Mouse (Mus musculus): ENCODE measurements around the gene Ppm1l. TPM values are rescaled to one million over a fixed set of nuclear protein-coding genes. Genes with fewer than 3 reads are reported as not detected.

The Ppm1l gene
- polyA plus RNA-seq, 1 experiment from 2014 or later = 8.3 TPM

DNA sequence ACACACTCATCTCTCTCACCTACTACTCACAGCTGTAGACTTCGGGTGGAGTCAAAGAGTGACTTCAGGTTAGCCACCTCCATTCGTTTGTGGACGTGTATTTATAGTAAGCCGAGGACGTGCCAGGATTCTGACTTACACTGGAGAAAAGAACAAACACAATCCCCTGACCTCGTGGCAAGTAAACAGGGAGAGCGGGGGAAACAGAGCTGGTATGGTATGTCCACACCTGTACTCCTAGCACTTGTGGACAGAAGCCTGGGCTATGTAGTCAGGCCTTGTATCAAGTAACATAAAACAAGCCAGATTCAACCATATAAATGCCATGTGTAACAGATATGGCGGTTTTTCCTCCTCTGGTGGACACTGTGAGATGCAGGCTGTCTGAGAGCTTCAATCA is 20.4 kb upstream of the Ppm1l start:
- Histone ChIP-seq H3K4me3 (no peak overlapping the region), H3K4me2 (no peak overlapping the region), H3K27me3 (no peaks in the 10 kb centered on the region), H3K9me3 (no peaks in the 10 kb centered on the region), H3K27ac (no peak overlapping the region), H3K4me1 (no peaks in the 10 kb centered on the region), H3K9ac (no peak overlapping the region), H3K36me3 (no peaks in the 10 kb centered on the region)
- ATAC-seq (ENCODE audit: insufficient number of reproducible peaks, insufficient read depth, low FRiP score, low TSS enrichment, low read depth) = no peak
- WGBS = 83% methylated on average over 8 of the region's 8 CpGs

DNA sequence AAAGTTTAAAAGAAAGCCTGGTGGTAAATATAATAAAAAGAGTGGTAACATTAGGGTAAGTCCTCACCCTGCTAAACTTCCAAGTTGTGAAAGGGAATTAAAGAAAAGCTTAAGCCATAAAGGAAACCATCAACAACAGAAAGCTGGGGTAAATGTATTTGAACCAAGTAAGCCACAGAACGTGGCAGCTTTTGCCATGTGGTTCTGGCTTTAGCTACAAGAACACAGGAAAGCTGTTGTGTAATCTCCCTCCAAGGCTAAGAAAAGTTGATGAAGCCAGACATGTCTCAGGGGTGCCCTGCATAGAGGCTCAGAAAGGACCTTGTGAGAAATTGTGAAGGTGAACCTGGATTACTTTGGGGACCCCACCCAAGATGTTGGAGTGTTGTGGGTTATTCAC is 16.5 kb upstream of the Ppm1l start:
- Histone ChIP-seq H3K4me1 (no peaks in the 10 kb centered on the region), H3K27me3 (no peaks in the 10 kb centered on the region), H3K9ac (no peak overlapping the region), H3K4me3 (no peak overlapping the region), H3K36me3 (no peaks in the 10 kb centered on the region), H3K4me2 (no peak overlapping the region), H3K27ac (no peak overlapping the region), H3K9me3 (no peaks in the 10 kb centered on the region)
- 81% methylated on average over 1 of the region's 1 CpGs for WGBS
- ATAC-seq (ENCODE audit: insufficient number of reproducible peaks, insufficient read depth, low FRiP score, low TSS enrichment, low read depth) = no peak

DNA sequence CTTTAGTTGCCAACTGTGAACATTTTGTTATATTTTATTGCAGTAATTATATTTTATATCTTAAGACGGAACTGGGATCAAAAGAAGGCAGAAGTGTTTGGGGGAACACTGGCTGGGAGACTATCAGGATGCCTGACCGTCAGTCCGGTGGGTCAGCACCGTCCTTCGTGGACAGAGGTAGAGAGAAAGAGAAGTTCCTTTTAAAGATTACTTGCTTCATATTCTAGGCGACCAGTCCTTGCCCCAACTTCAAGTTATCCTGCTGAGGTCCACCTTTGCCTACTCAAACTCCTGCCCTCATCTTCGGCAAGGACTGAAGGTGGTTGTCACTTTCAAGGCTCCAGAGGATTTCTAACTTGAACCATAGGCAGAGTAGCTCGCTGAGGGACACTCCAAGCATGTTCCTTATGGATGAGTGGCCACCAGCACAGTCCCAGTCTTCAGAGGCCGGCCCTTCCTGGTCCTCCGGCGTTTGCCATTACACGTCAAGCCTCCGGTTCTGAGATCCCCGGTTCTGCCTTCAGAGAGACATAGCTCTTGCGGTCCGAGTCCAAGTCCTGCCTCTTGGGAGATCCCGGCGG is 761 bp upstream of the Ppm1l start:
- Histone ChIP-seq H3K4me2 (peak overlapping the region; percentile 85), H3K4me3 (peak overlapping the region; percentile 76), H3K9ac (peak overlapping the region; percentile 81), H3K36me3 (no peaks in the 10 kb centered on the region), H3K9me3 (no peaks in the 10 kb centered on the region), H3K27ac (peak overlapping the region; percentile 81), H3K4me1 (peaks cover 22% of the 10 kb centered on the region), H3K27me3 (peaks cover 6% of the 10 kb centered on the region; the same call in 1 of the 2 replicates)
- WGBS = 2% methylated on average over 18 of the region's 18 CpGs
- ATAC-seq (ENCODE audit: insufficient number of reproducible peaks, insufficient read depth, low FRiP score, low TSS enrichment, low read depth) = peak; percentile 22; the same call in 1 of the 2 replicates

DNA sequence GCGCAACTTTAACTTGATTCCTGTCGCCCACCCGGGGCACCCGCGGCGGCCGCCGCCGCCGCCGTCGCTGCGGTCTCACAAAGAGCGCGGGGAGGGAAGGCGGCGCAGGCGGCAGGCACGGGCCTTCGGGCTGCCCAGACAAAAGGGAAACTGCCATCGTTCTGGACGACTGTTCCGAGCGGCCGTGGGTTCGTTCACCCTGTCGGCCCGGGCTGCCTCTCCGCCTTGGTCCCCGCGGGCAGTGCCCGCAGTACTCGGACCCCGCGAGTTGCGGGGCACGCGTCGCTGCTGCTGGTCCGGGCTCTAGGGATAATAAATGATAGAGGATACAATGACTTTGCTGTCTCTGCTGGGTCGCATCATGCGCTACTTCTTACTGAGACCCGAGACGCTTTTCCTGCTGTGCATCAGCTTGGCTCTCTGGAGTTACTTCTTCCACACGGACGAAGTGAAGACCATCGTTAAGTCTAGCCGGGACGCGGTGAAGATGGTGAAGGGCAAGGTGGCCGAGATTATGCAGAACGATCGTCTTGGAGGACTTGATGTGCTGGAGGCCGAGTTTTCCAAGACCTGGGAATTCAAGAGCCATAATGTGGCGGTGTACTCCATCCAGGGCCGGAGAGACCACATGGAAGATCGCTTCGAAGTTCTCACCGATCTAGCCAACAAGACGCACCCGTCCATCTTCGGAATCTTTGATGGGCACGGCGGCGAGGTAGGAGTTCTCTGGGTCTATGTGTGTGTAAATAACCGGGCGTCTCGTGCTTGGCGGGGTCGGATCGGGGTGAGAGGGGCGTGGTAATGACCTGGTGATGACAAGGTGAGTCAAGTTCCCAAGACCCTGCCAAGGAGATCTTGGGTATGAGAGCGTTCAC is 827 bp downstream of the Ppm1l start:
- Histone ChIP-seq H3K27me3 (peaks cover 6% of the 10 kb centered on the region; the same call in 1 of the 2 replicates), H3K4me2 (peak overlapping the region; percentile 85), H3K4me1 (peaks cover 22% of the 10 kb centered on the region), H3K9me3 (no peaks in the 10 kb centered on the region), H3K9ac (peak overlapping the region; percentile 84), H3K4me3 (peak overlapping the region; percentile 76), H3K36me3 (no peaks in the 10 kb centered on the region), H3K27ac (peak overlapping the region; percentile 81; the same call in 1 of the 2 replicates)
- under 1% methylated on average over 71 of the region's 73 CpGs for WGBS
- peak; percentile 39 for ATAC-seq (ENCODE audit: insufficient number of reproducible peaks, insufficient read depth, low FRiP score, low TSS enrichment, low read depth)

DNA sequence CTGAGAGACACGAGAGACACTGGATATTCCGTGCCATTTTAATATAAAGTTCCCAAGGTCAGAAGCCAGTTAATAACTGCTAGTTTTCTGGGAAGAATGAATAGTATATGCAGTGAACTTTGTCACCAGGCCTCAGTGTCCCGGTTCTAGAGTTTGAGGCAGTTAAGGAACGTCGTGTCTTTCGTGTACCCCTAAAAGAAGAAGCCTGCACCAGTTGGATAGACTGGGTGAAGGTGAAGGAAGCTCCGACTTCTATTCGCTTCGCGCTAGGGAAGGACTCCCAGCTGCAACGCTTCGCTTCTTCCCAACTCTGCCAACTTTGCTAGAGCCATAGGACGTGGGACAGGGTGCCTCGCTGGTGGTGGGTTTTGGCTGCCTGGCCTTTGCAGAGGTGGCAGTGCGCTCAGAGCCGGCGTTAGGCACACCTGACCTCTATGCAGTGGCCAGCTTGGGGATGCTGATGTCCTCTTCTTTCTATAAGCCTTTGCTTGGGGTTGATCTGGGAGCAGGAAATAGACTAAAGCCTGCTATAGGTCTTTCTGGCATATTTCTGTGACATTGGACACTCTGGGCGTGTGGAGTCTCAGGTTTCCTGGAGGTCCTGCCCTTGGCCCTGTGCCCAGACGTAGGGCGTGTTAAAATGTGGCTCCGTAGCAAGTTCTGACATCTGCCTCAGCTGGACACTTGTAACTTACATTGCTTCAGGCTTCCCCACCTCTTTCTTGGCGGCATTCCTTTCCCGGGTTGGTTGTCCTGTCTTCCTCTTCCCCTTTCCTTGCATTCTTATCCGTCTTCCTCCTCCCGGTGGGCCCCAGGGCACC is 1.7 kb downstream of the Ppm1l start:
- H3K36me3 ChIP-seq = no peaks in the 10 kb centered on the region
- 5% methylated on average over 25 of the region's 25 CpGs for WGBS
- peaks cover 6% of the 10 kb centered on the region; the same call in 1 of the 2 replicates for H3K27me3 ChIP-seq
- peak overlapping the region; percentile 84 for H3K9ac ChIP-seq
- peaks cover 22% of the 10 kb centered on the region for H3K4me1 ChIP-seq
- H3K4me3 ChIP-seq = peak overlapping the region; percentile 76
- no peaks in the 10 kb centered on the region for H3K9me3 ChIP-seq
- peak overlapping the region; percentile 85 for H3K4me2 ChIP-seq
- no peak overlapping the region for H3K27ac ChIP-seq
- no peak for ATAC-seq (ENCODE audit: insufficient number of reproducible peaks, insufficient read depth, low FRiP score, low TSS enrichment, low read depth)

DNA sequence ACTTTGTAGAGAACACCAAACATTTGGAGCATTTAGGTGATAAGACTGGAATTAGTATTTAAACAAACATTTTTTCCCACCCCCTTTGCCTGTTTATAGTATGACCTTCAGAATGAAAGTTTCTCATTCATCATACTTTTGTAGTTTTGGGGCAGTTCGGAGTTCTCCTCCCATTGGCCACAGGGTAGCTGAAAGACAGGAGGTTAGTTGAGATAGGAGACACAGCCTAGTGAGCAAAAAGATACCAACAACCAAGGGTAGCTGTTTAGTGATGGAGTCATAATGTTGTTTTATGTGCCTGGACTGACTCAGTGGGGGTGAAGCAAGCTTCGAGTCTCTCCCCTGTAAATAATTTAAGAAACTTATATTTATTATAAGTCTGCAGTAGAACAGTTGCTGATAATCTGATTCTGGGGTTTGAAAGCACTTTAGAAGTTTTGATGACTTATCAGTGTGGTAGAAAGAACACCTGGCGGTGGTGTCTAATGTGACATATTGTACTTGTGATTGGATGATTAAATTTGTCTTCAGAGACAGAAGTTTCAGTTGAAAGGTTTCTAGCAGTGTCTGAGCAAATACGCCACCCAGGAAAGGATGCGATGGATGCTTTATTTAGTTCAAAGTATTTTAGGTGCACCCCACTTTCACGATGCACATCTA is 2.5 kb downstream of the Ppm1l start:
- H3K27me3 ChIP-seq = peaks cover 6% of the 10 kb centered on the region; the same call in 1 of the 2 replicates
- no peak for ATAC-seq (ENCODE audit: insufficient number of reproducible peaks, insufficient read depth, low FRiP score, low TSS enrichment, low read depth)
- H3K4me3 ChIP-seq = peak overlapping the region; percentile 76
- H3K9ac ChIP-seq = peak overlapping the region; percentile 84; the same call in 1 of the 2 replicates
- H3K27ac ChIP-seq = no peak overlapping the region
- WGBS = 82% methylated on average over 6 of the region's 6 CpGs
- no peaks in the 10 kb centered on the region for H3K9me3 ChIP-seq
- H3K4me1 ChIP-seq = peaks cover 22% of the 10 kb centered on the region
- H3K36me3 ChIP-seq = no peaks in the 10 kb centered on the region
- H3K4me2 ChIP-seq = peak overlapping the region; percentile 85

DNA sequence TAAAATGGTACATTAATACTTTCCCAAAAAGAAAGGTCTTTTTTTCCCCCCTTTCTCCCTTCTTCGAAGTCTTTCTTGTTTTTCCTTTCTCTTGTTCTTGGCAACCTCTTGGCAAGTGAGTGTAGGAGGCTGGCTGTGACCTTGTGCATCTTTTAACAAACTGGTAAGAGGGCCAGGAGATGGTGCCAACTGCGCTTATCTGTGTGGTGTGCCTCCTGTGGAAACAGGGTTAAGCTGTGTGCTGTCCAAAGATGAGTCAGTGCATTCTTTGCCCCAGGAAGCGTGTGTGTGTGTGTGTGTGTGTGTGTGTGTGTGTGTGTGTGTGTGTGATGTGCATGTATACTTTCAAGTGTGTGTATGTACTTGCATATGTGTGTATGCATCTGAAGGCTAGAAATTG is 7.3 kb downstream of the Ppm1l start:
- Histone ChIP-seq H3K9ac (no peak overlapping the region), H3K36me3 (no peaks in the 10 kb centered on the region), H3K9me3 (no peaks in the 10 kb centered on the region), H3K27ac (no peak overlapping the region), H3K4me1 (peaks cover 8% of the 10 kb centered on the region), H3K4me2 (no peak overlapping the region), H3K27me3 (peaks cover 6% of the 10 kb centered on the region; the same call in 1 of the 2 replicates), H3K4me3 (no peak overlapping the region)
- 81% methylated on average over 3 of the region's 3 CpGs for WGBS
- ATAC-seq (ENCODE audit: insufficient number of reproducible peaks, insufficient read depth, low FRiP score, low TSS enrichment, low read depth) = no peak

DNA sequence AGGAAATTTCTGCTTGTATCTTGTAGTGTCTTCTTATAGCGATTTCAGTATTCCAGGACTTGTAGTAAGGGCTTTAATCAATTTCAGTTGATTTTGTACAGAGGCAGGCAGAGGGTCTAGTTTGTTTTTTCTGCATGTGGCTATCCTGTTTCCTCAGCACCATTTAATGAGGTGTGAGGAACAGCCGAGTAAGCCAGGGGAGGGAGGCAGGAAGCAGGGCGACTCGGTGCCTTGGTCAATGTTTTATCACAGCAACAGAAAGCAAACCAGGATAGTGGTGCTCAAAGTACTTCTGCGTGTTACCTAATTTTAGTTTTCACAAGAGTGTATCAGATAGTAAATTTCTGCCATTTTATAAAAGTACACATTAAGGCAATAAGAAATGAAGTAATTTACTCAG is 13.2 kb downstream of the Ppm1l start:
- no peak overlapping the region for H3K4me2 ChIP-seq
- no peaks in the 10 kb centered on the region for H3K36me3 ChIP-seq
- peaks cover 8% of the 10 kb centered on the region; the same call in 1 of the 2 replicates for H3K4me1 ChIP-seq
- H3K9me3 ChIP-seq = no peaks in the 10 kb centered on the region
- no peak overlapping the region for H3K27ac ChIP-seq
- H3K4me3 ChIP-seq = no peak overlapping the region
- ATAC-seq (ENCODE audit: insufficient number of reproducible peaks, insufficient read depth, low FRiP score, low TSS enrichment, low read depth) = no peak
- H3K27me3 ChIP-seq = no peaks in the 10 kb centered on the region; the same call in 1 of the 2 replicates
- no peak overlapping the region for H3K9ac ChIP-seq
- 57% methylated on average over 5 of the region's 5 CpGs for WGBS

DNA sequence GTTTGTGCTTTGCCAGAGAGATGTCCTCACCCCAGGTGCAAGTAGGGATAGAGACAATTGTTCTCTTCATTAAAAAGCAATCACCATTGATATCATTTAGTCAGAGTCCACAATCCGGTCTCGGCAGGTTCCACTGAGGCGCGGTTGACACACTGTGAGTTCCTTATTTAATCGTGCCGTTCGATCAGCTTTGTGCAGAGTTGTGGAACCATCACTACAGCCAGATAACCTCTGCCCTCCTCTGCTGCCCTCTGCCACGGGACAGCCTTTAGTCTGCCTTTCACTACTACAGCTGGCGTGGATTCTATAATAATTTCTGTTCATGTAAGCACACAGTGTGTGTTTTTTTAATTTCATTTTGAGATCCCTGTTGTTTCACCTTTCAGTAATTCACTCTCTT is 17.2 kb downstream of the Ppm1l start:
- no peaks in the 10 kb centered on the region for H3K9me3 ChIP-seq
- H3K4me3 ChIP-seq = no peak overlapping the region
- H3K4me1 ChIP-seq = peaks cover 8% of the 10 kb centered on the region; the same call in 1 of the 2 replicates
- H3K4me2 ChIP-seq = no peak overlapping the region
- H3K27me3 ChIP-seq = no peaks in the 10 kb centered on the region; the same call in 1 of the 2 replicates
- no peak for ATAC-seq (ENCODE audit: insufficient number of reproducible peaks, insufficient read depth, low FRiP score, low TSS enrichment, low read depth)
- no peaks in the 10 kb centered on the region for H3K36me3 ChIP-seq
- H3K27ac ChIP-seq = no peak overlapping the region
- no peak overlapping the region for H3K9ac ChIP-seq
- 66% methylated on average over 9 of the region's 9 CpGs for whole genome bisulfite sequencing

DNA sequence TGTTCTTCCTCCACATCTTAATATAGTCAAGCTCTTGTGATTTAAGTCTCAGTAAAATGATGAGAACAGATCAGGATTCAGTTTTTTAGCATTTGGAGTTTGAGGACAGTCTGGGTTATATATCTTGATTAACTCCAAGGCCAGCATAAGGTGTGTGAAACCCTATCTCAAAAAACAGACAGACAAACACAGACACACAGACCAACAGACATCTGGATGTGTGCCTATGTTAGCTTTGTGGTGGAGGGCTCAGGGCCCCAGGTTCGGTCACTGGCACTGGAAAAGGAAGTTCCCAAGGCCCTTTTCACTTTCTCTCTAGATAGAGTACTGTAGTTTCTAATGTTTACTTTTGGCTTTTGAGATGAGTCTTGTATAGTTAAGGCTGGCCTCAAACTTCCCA is 23.8 kb downstream of the Ppm1l start:
- ATAC-seq (ENCODE audit: insufficient number of reproducible peaks, insufficient read depth, low FRiP score, low TSS enrichment, low read depth) = no peak
- WGBS = 80% methylated on average over 1 of the region's 1 CpGs
- no peaks in the 10 kb centered on the region for H3K36me3 ChIP-seq
- H3K9ac ChIP-seq = no peak overlapping the region
- no peak overlapping the region for H3K4me2 ChIP-seq
- H3K4me3 ChIP-seq = no peak overlapping the region
- no peak overlapping the region for H3K27ac ChIP-seq
- H3K9me3 ChIP-seq = no peaks in the 10 kb centered on the region
- H3K27me3 ChIP-seq = no peaks in the 10 kb centered on the region
- no peaks in the 10 kb centered on the region for H3K4me1 ChIP-seq

DNA sequence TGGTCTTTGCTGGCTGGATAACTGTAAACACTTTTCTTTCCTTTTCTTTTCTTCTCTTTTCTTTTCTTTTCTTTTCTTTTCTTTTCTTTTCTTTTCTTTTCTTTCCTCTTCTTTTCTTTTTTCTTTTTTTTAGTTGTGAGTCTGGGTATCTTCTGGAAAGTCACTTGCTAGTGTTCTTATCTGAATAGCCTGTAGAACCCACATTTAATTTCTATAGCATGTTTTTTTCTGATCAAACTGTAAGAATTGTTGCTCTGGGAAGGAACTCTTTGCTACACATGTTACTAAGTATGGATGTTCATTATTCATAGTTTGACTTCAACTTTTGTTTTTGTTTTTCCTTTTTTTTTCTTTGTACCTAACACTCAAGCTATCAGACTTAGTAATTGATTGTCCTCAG is 24.3 kb downstream of the Ppm1l start:
- Histone ChIP-seq H3K4me3 (no peak overlapping the region), H3K9ac (no peak overlapping the region), H3K36me3 (no peaks in the 10 kb centered on the region), H3K27me3 (no peaks in the 10 kb centered on the region), H3K27ac (no peak overlapping the region), H3K4me1 (no peaks in the 10 kb centered on the region), H3K4me2 (no peak overlapping the region), H3K9me3 (no peaks in the 10 kb centered on the region)
- no peak for ATAC-seq (ENCODE audit: insufficient number of reproducible peaks, insufficient read depth, low FRiP score, low TSS enrichment, low read depth)

All from embryonic facial prominence, embryonic 13.5 days (tissue).